Mouse (Mus musculus): ENCODE data around the gene Pramel4.
"Not testable (repeated sequence)": the region's sequence is repeated elsewhere in the genome, so short reads cannot be mapped to it uniquely, and the experiment has no call there.

Gene Pramel4

GRCm38 (mm10) chr4:144058826-144059225 is at the start of gene Pramel4:
TSS of gene Pramel4 (plus strand) at chr4:144059126.
- DNase-seq (ENCODE audit: low spot score in 2 of 2): not testable (repeated sequence)

- DNase-seq (ENCODE audit: low spot score in 2 of 2): not testable (repeated sequence)
Measured at GRCm38 (mm10) chr4:144106174-144106573, 47.2 kb downstream of the Pramel4 start, which contains the start of gene Gm13102. TSS of gene Gm13102 (plus strand) at chr4:144106474.
